Mouse (Mus musculus) right cerebral cortex, postnatal 36 days (tissue): Measurements from ENCODE around the gene Gm14085.
"Not testable (repeated sequence)": the region's sequence is repeated elsewhere in the genome, so short reads cannot be mapped to it uniquely, and the experiment has no call there.

Source experiments
- DNase-seq, 2 experiments: peaks; one replicate each; pipeline ENCODE4 v3.0.0; 2022; ENCODE audit warnings: low spot score in 2 of 2, mixed read lengths in 1 of 2

Gene Gm14085

GRCm38 (mm10) chr2:122484641-122485040, at the start of gene Gm14085:
TSS of gene Gm14085 (plus strand) at chr2:122484941.
- DNase-seq, result no peak

- DNase-seq, result not testable (repeated sequence)
Measured at GRCm38 (mm10) chr2:122438706-122439482, 45.8 kb upstream of the Gm14085 start.

- DNase-seq, result not testable (repeated sequence)
Measured at GRCm38 (mm10) chr2:122440521-122440920, 44.2 kb upstream of the Gm14085 start.

- no peak for DNase-seq
Measured at GRCm38 (mm10) chr2:122441000-122441933, 43.5 kb upstream of the Gm14085 start.

GRCm38 (mm10) chr2:122450351-122450750, 34.4 kb upstream of the Gm14085 start:
- DNase-seq, result no peak

- no peak for DNase-seq
Measured at GRCm38 (mm10) chr2:122452426-122452825, 32.3 kb upstream of the Gm14085 start.

- no peak for DNase-seq
Measured at GRCm38 (mm10) chr2:122466901-122467300, 17.8 kb upstream of the Gm14085 start.

GRCm38 (mm10) chr2:122467351-122468013, 17.3 kb upstream of the Gm14085 start:
- DNase-seq, result peak; percentile 75 to 79

GRCm38 (mm10) chr2:122469221-122469620, 15.5 kb upstream of the Gm14085 start:
- DNase-seq, result no peak

GRCm38 (mm10) chr2:122476585-122476984, 8.2 kb upstream of the Gm14085 start:
- DNase-seq, result no peak

- not testable (repeated sequence) for DNase-seq
Measured at GRCm38 (mm10) chr2:122483787-122484186, 954 bp upstream of the Gm14085 start.

- DNase-seq, result not testable (repeated sequence)
Measured at GRCm38 (mm10) chr2:122485654-122486053, 913 bp downstream of the Gm14085 start.

GRCm38 (mm10) chr2:122486122-122486521, 1.4 kb downstream of the Gm14085 start:
- not testable (repeated sequence) for DNase-seq

- DNase-seq, result no peak
Measured at GRCm38 (mm10) chr2:122486674-122487073, 1.9 kb downstream of the Gm14085 start.

GRCm38 (mm10) chr2:122529696-122530095, 45.0 kb downstream of the Gm14085 start:
- not testable (repeated sequence) for DNase-seq

- no peak for DNase-seq
Measured at GRCm38 (mm10) chr2:122531290-122531689, 46.5 kb downstream of the Gm14085 start.

GRCm38 (mm10) chr2:122531726-122532125, 47.0 kb downstream of the Gm14085 start:
- no peak for DNase-seq

- DNase-seq, result no peak
Measured at GRCm38 (mm10) chr2:122532136-122532801, 47.5 kb downstream of the Gm14085 start.

GRCm38 (mm10) chr2:122532802-122533186, 48.1 kb downstream of the Gm14085 start:
- no peak for DNase-seq

- peak; percentile 14 to 26 for DNase-seq
Measured at GRCm38 (mm10) chr2:122533378-122533777, 48.6 kb downstream of the Gm14085 start.

GRCm38 (mm10) chr2:122534671-122535070, 49.9 kb downstream of the Gm14085 start:
- no peak for DNase-seq
